Mouse (Mus musculus): Measurements from ENCODE around the gene P4ha2.

GRCm38 (mm10) chr11:54088947-54089317 is 11.0 kb upstream of the P4ha2 start:
- peak; percentile 28; the same call in 1 of the 2 replicates for TF ChIP-seq CTCF (IDR thresholded peaks at IDR 0.05; ENCODE audit: low read depth, low read length)
- TF ChIP-seq GATA1 (IDR thresholded peaks at IDR 0.05; ENCODE audit: borderline replicate concordance, low read length), result no peak
